Mouse (Mus musculus): ENCODE measurements around the gene Gm44511.

- no peak for TF ChIP-seq CTCF (IDR thresholded peaks at IDR 0.05; ENCODE audit: low read depth)
- TF ChIP-seq EP300 (IDR thresholded peaks at IDR 0.05; ENCODE audit: low read depth): no peak
Observed at GRCm38 (mm10) chr6:128847401-128847800, 21.3 kb upstream of the Gm44511 start.

Measured in liver, postnatal 0 days (tissue).